Mouse (Mus musculus) embryonic facial prominence, embryonic 10.5 days (tissue): ENCODE results near the gene Bmpr1b. TPM values are rescaled to one million over a fixed set of nuclear protein-coding genes. Genes with fewer than 3 reads are reported as not detected.

ENCODE experiments used
- DNase-seq: peaks from one replicate; pipeline ENCODE4 v3.0.0-alpha.2; 2017; ENCODE audit warnings: low spot score
- H3K27ac ChIP-seq: fragments of 300-500 bp; sonication (generic); replicated peaks from 2 replicates; pipeline ENCODE4 v1.5.1; 2016; ENCODE audit warnings: mild to moderate bottlenecking
- H3K27me3 ChIP-seq: fragments of 300-500 bp; sonication (generic); replicated peaks from 2 replicates; pipeline ENCODE4 v1.6.1; 2016; ENCODE audit warnings: low read depth, mild to moderate bottlenecking; ENCODE audit not compliant: poor library complexity, severe bottlenecking
- H3K36me3 ChIP-seq: fragments of 300-500 bp; sonication (generic); replicated peaks from 2 replicates; pipeline ENCODE4 v1.6.1; 2016; ENCODE audit warnings: mild to moderate bottlenecking, moderate library complexity
- H3K4me1 ChIP-seq: fragments of 300-500 bp; sonication (generic); 2 replicates; pipeline ENCODE4 v1.6.1; 2016
- H3K4me3 ChIP-seq: fragments of 300-500 bp; sonication (generic); 2 replicates; pipeline ENCODE4 v1.5.1; 2016; ENCODE audit warnings: mild to moderate bottlenecking, moderate library complexity
- H3K9me3 ChIP-seq: fragments of 300-500 bp; sonication (generic); 2 replicates; pipeline ENCODE4 v1.6.1; 2016; ENCODE audit warnings: mild to moderate bottlenecking
- WGBS: fragments of 180-500 bp; shearing (Covaris S2); methylation state at CpG from one replicate; pipeline ENCODE4 v1.1.7; 2016; 5-methylcytosine and 5-hydroxymethylcytosine counted together
- polyA plus RNA-seq: library from polyadenylated mRNA; unstranded; fragments of >200 nt; fragmentation: Nextera tagmentation; extraction: Ambion mirVana; gene quantifications from 2 replicates; pipeline ENCODE4 v1.2.1, GENCODE M21; 2016

The Bmpr1b gene
- polyA plus RNA-seq, 1 experiment from 2014 or later, result 14.1 TPM

DNA sequence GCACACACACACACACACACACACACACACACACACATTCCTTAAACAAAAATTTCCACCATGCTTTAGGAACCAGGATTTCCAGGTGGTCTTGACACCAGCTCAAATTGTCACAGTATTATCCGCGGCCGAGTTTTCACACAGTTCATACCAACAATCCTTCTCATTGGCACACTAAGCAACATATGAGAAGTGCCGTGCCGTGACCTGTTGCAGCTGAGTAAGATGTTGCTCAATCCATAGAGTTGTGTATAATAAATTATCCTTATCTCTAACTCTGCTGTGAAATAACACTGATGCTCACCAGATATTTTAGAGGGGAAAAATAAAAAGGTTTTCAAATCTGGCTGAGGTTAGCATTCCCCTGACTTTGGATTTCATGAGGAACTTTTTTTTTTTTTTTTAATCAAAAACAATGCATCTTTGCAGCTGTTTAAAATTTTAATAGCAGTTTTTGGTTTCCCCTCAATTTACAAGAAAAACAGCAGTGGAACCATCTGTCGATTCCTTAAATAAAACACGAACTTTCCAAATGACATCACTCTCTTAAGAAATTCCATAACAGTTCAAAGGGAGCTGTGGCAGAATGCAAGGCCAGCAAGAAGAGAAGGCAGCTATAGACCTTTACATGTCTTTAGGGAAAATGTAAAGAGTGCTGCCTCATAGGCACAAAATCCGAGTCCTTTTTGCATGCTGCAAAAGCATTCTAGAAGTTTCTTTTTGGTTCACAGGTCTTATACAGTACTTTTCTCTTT is 378.0 kb downstream of the Bmpr1b start:
- H3K27ac ChIP-seq, result no peak overlapping the region
- no peaks in the 10 kb centered on the region for H3K9me3 ChIP-seq
- no peaks in the 10 kb centered on the region for H3K27me3 ChIP-seq
- H3K4me1 ChIP-seq, result no peaks in the 10 kb centered on the region
- DNase-seq, result no peak
- no peak overlapping the region for H3K4me3 ChIP-seq
- WGBS, result 79% methylated on average over 8 of the region's 8 CpGs
- 0 out of 2 replicates have a peak, but pooled peaks cover 4% of the 10 kb centered on the region for H3K36me3 ChIP-seq

Other genes with a start within 250 kb of the Bmpr1b start
- gene Pdlim5, start 226.3 kb upstream of the Bmpr1b start, polyA plus RNA-seq, result 17.2 and 18.2 TPM in 2 replicates